Mouse (Mus musculus) adipocyte (in vitro differentiated cells): ENCODE results near the gene Cpne4.

Experiments
- DNase-seq: peaks from one replicate; pipeline ENCODE4 v3.0.0-alpha.2; 2016; ENCODE audit warnings: low spot score

The Cpne4 gene

DNA sequence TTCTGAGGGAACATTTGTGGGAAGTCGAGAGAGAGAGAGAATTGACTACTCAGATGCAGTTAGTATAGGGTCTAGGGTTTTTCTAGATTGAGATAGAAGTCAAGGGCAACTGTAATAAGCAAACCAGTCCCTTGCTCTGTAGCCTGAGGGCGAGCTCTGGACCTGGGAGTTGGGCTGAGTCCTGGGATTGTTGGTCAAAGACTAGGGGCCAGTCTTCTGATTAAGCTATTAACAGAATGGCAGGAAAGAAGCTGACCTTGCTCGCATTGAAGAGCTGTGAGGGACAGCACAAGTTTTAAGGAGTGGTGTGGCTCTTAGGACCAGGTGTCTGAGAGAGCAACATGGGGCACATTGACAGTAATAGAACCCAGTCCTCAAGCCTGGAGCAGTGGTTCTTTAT is 140.0 kb downstream of the Cpne4 start:
- DNase-seq: no peak

- peak; percentile 2 for DNase-seq
These were observed 146.1 kb downstream of the Cpne4 start for GRCm38 (mm10) chr9:104693145-104693544.

DNA sequence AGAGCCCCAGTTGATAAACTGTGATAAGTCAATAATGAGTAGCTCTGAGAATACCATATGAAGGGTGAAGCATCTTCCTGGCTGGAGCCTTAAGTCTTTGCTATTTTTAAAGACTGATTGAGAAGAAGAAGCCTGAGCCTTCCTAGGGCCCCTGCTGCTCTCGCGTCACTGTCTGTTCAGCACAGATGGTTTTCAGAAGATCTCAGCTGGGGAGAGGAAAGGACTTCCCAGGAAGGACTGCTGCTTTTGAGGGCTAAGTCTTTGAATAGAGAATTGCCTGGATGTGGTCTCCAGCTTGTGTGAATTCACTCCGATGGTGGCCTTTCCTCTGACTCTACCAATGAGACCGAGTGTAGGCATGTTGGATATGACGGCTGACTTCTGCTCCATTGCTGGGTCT is 163.7 kb downstream of the Cpne4 start:
- no peak for DNase-seq

DNA sequence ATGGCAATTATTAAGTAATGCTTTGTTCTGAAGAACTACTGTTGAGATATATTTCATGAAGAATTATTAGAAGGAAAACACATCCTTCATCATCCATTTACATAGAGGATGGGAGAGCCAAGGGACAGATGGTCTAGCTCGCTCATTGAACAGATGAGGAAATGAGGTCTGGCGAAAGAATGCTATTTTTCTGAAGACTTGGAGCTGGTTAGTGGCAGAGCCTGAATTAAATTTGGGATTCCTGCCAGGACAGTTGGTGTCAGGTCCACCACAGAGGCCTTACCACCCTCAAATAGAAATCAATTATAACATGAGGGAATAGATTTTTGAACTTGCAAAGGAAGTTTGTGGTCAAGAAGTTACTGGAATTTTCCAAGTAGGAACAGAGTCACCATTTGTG is 178.2 kb downstream of the Cpne4 start:
- no peak for DNase-seq

DNA sequence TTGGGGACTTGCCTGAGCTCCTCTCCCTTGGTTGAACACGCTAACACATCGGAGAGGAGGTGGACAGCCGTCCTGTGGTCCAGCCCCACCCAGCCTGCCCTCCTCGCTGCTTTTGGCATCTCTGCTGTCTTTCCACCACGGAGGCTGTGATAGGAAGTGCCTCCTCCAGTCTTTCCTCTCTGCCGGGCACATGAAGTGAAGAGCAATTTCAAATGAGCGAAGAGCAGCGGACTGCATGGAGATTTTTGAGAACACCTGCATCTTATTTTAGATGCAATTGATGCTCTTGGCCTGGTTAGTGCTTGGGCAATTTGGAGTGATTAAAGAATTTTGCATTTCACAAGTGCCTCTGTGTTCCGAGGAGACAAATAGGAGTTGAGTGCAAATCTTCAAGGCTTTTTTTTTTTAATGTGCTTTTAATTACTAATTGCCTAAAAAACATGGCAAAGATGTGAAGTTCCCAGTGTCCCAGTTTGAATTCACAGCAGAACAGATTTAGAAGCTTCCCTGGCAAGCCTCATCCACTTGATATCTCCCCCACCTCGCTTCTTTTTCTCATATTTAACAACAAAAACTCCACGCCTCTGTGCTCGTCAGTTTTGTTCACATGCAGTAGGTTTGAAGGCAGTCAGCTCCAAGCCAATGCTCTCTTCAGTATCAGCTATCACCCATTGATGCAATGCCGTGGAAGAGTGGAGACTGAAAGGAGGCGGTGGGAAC is 195.7 kb downstream of the Cpne4 start:
- no peak for DNase-seq

GRCm38 (mm10) chr9:104755519-104755918 is 208.4 kb downstream of the Cpne4 start:
- no peak for DNase-seq

- DNase-seq: no peak
These were observed 212.9 kb downstream of the Cpne4 start for GRCm38 (mm10) chr9:104760031-104760430.

- DNase-seq: no peak
These were observed 229.2 kb downstream of the Cpne4 start for GRCm38 (mm10) chr9:104776198-104776815.

- no peak for DNase-seq
These were observed 230.0 kb downstream of the Cpne4 start for GRCm38 (mm10) chr9:104777135-104777534.

GRCm38 (mm10) chr9:104777780-104778179 is 230.7 kb downstream of the Cpne4 start:
- DNase-seq: no peak

GRCm38 (mm10) chr9:104796601-104797000 is 249.5 kb downstream of the Cpne4 start:
- no peak for DNase-seq

GRCm38 (mm10) chr9:104804776-104805175 is 257.7 kb downstream of the Cpne4 start:
- no peak for DNase-seq

GRCm38 (mm10) chr9:104814681-104815080 is 267.6 kb downstream of the Cpne4 start:
- no peak for DNase-seq

DNA sequence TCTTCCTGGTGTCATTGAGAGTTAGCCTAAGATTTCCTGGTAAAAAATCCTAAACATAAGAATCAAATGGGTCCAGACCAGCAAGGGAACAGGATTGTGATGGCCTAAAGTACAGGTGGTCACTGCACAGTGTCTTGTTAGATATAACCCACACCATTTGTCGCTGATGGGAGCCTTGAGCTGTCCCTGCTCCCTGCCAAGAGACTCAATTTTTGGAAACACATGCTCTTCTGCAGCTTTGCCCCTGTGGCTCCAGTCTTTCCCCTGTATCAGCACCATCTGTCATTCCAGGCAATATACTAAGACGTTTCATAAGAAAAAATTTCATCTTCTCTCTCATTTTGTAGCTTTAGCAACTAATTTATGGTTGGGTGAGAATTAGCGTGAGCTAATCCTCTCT is 281.6 kb downstream of the Cpne4 start:
- no peak for DNase-seq

DNA sequence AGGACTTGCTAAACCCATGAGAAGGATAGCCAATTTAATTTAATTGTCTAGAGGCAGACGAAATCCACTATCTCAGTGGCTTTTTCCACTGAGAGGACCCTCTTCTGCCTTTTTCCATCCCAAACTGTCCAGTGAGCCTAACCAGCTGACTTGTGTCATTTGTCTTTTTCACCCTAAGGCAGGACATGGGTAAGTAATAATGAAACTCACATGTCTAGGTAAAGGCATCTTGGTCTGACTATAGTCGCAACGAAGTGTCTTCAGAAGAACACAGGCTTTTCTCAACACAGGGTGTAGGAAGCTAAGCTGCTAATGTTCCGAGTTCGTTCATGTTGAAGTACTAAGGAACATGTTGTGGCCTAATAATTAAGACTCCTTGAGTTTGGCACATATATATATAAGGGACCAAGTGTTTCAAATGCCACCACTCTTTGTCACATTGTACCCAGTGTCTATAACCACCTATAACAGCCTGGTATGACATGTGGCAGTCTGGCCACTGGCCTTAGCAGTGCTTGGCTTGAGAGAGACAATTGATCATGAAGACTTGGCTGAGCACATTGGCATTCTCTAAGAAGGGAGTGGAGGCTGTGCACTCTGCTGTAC is 286.0 kb downstream of the Cpne4 start:
- no peak for DNase-seq

DNA sequence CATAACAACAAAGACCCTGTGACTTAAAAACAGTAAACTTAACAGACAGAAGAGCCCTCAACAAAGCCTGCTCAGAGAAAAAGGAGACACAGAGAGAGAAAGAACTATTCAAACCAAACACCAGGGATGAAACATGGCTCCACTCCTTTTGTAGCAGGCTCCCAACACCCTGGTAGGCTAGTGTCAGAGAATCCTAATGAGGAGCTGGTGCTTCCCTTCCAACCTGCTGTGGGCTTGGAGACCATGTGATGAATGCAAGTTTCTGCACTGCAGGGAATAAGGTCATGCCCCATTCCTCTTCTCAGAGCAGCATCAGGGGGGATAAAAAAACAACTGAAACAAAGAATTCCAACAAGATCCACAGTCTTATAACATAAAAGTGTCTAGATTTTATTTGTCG is 290.8 kb downstream of the Cpne4 start:
- DNase-seq: no peak

- no peak for DNase-seq
These were observed 294.2 kb downstream of the Cpne4 start for GRCm38 (mm10) chr9:104841278-104841677.

- no peak for DNase-seq
These were observed 298.3 kb downstream of the Cpne4 start for GRCm38 (mm10) chr9:104845226-104845930.

- no peak for DNase-seq
These were observed 306.6 kb downstream of the Cpne4 start for GRCm38 (mm10) chr9:104853701-104854100.

DNA sequence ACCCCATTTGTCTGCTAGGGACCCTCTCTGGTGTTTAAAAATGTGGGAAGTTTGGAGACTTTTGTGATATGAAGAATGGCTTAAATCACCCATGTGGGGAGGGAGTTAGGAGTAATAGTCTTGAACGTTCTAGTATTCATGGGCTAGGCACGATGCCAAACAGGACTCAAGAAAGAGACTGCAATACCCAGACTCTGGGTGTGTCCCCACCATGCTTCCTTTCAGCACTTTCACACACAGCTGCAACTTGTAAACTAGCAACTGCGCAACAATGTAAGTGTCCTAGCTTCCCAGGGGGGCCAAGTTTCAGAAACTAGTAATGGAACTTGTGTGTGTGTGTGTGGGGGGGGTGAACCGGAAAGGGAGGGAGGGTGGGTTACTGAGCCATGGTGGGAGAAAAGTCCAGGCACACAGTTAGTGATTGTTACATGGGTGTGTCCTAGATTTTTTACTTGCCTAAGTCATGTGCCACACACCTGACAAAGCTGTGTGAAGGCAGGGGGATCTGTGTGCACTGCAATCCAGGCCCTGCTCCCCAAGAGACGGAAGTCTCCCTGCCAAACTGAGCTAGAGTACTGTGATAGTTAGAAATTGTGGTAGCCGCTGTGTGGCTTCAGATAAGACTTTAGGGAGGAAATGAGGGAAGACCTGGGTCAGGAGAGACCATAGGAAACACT is 307.3 kb downstream of the Cpne4 start:
- DNase-seq: no peak

- DNase-seq: no peak
These were observed 318.7 kb downstream of the Cpne4 start for GRCm38 (mm10) chr9:104865830-104866229.

GRCm38 (mm10) chr9:104872586-104872985 is 325.5 kb downstream of the Cpne4 start:
- no peak for DNase-seq
